Mouse (Mus musculus): ENCODE measurements around the gene Rnf121. TPM values are rescaled to one million over a fixed set of nuclear protein-coding genes. Genes with fewer than 3 reads are reported as not detected.

The Rnf121 gene
- polyA plus RNA-seq, 1 experiment = 48.0 TPM

DNA sequence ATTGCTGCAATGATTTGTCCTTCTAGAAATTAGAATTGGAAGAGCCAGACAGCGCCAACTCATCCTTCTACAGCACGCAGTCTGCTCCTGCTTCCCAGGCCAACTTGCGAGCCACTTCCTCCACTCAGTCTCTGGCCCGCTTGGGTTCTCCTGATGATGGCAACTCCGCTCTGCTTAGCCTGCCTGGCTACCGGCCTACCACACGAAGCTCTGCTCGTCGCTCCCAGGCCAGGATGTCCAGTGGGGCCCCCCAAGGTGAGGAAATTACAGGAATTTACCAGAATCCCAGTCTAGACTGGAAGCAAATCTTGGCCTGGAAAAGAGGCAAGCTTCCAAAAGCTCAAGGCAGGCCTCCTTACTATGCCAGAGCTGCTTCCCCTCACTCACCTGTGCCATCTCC, 53.4 kb downstream of the Rnf121 start:
- Histone ChIP-seq H3ac (ENCODE audit: control insufficient read depth, insufficient read length) (no peak overlapping the region), H3K4me3 (no peak overlapping the region), H3K27me3 (ENCODE audit: control insufficient read depth, insufficient read depth, insufficient read length) (no peaks in the 10 kb centered on the region), H3K4me2 (ENCODE audit: low read depth) (no peak overlapping the region), H3K79me2 (ENCODE audit: control insufficient read depth, insufficient read depth) (no peaks in the 10 kb centered on the region), H3K36me3 (ENCODE audit: control insufficient read depth, insufficient read depth) (peaks cover 44% of the 10 kb centered on the region)
- TF ChIP-seq MYOG (IDR thresholded peaks at IDR 0.05; ENCODE audit: control insufficient read depth in 1 of 3, insufficient read depth in 1 of 3, insufficient read length in 2 of 3, low read depth in 2 of 3) (no peak), SRF (IDR thresholded peaks at IDR 0.05; ENCODE audit: control insufficient read depth, insufficient read length, low read depth) (no peak), E2F4 (IDR thresholded peaks at IDR 0.05; ENCODE audit: insufficient read depth) (no peak), POLR2AphosphoS2 (IDR thresholded peaks at IDR 0.05; ENCODE audit: insufficient read length, low read depth) (no peak), TCF12 (IDR thresholded peaks at IDR 0.05; ENCODE audit: insufficient read depth, poor library complexity, severe bottlenecking) (no peak), MYOD1 (IDR thresholded peaks at IDR 0.05; ENCODE audit: control insufficient read depth in 1 of 3, insufficient read length in 2 of 3, low read depth in 2 of 3) (no peak), USF1 (IDR thresholded peaks at IDR 0.05; ENCODE audit: low read depth) (no peak)

DNA sequence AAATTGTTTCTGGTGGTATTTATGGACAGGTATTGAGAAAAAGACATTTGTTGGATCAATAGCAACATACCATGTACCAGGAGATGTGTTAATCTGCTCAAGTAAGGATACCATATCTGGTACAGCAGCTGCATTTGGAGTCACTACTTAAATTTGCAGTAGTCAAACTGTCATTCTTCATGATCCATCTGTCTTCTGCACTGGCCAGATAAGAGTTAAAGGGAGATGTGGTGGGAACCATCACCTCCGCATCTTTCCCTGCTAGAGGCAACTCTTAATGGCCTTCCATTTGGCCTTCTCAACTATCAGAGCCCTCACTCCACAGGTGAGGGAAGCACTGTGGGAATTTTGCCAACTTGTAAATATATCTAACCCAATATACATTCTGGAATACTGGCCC, 58.7 kb downstream of the Rnf121 start:
- TF ChIP-seq MYOG (IDR thresholded peaks at IDR 0.05; ENCODE audit: control insufficient read depth in 1 of 3, insufficient read depth in 1 of 3, insufficient read length in 2 of 3, low read depth in 2 of 3) (no peak), CEBPB (IDR thresholded peaks at IDR 0.05; ENCODE audit: insufficient read depth, poor library complexity, severe bottlenecking) (no peak), SRF (IDR thresholded peaks at IDR 0.05; ENCODE audit: control insufficient read depth, insufficient read length, low read depth) (no peak), E2F4 (IDR thresholded peaks at IDR 0.05; ENCODE audit: insufficient read depth) (no peak), POLR2AphosphoS2 (IDR thresholded peaks at IDR 0.05; ENCODE audit: insufficient read length, low read depth) (no peak), REST (IDR thresholded peaks at IDR 0.05; ENCODE audit: insufficient read depth, insufficient read length) (no peak), POLR2A (IDR thresholded peaks at IDR 0.05; ENCODE audit: insufficient read length, low read depth) (no peak), MAX (IDR thresholded peaks at IDR 0.05; ENCODE audit: low read depth) (no peak), TCF3 (IDR thresholded peaks at IDR 0.05; ENCODE audit: insufficient read length, low read depth) (no peak), MYOD1 (IDR thresholded peaks at IDR 0.05; ENCODE audit: control insufficient read depth in 1 of 3, insufficient read length in 2 of 3, low read depth in 2 of 3) (no peak), USF1 (IDR thresholded peaks at IDR 0.05; ENCODE audit: low read depth) (no peak), TCF12 (IDR thresholded peaks at IDR 0.05; ENCODE audit: insufficient read depth, poor library complexity, severe bottlenecking) (no peak)
- H3K4me3 ChIP-seq = no peak overlapping the region
- H3ac ChIP-seq (ENCODE audit: control insufficient read depth, insufficient read length) = no peak overlapping the region

DNA sequence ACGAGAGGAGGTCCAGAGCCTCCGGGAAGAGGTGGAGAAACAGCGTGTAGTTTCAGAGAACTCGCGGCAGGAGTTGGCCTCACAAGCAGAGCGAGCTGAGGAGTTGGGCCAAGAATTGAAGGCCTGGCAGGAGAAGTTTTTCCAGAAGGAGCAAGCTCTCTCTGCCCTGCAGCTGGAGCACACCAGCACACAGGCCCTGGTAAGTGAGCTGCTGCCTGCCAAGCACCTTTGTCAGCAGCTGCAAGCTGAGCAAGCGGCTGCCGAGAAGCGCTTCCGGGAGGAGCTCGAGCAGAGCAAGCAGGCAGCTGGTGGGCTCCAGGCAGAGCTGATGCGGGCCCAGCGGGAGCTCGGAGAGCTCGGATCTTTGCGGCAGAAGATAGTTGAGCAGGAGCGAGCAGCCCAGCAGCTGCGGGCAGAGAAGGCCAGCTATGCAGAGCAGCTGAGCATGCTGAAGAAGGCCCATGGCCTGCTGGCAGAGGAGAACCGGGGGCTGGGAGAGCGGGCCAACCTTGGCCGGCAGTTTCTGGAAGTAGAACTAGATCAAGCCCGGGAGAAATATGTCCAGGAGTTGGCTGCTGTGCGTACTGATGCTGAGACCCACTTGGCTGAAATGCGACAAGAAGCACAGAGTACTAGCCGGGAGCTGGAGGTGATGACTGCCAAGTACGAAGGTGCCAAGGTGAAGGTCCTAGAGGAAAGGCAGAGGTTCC, 64.2 kb downstream of the Rnf121 start:
- no peak overlapping the region for H3K4me3 ChIP-seq
- H3K79me2 ChIP-seq (ENCODE audit: control insufficient read depth, insufficient read depth) = peaks cover 10% of the 10 kb centered on the region
- no peaks in the 10 kb centered on the region for H3K27me3 ChIP-seq (ENCODE audit: control insufficient read depth, insufficient read depth, insufficient read length)
- no peak overlapping the region for H3K4me2 ChIP-seq (ENCODE audit: low read depth)
- H3ac ChIP-seq (ENCODE audit: control insufficient read depth, insufficient read length) = no peak overlapping the region
- TF ChIP-seq E2F4 (IDR thresholded peaks at IDR 0.05; ENCODE audit: insufficient read depth) = no peak
- no peak for TF ChIP-seq CEBPB (IDR thresholded peaks at IDR 0.05; ENCODE audit: insufficient read depth, poor library complexity, severe bottlenecking)
- TF ChIP-seq POLR2AphosphoS2 (IDR thresholded peaks at IDR 0.05; ENCODE audit: insufficient read length, low read depth) = no peak
- no peak for TF ChIP-seq USF1 (IDR thresholded peaks at IDR 0.05; ENCODE audit: low read depth)
- TF ChIP-seq TCF12 (IDR thresholded peaks at IDR 0.05; ENCODE audit: insufficient read depth, poor library complexity, severe bottlenecking) = no peak
- TF ChIP-seq POLR2A (IDR thresholded peaks at IDR 0.05; ENCODE audit: insufficient read length, low read depth) = no peak
- TF ChIP-seq SRF (IDR thresholded peaks at IDR 0.05; ENCODE audit: control insufficient read depth, insufficient read length, low read depth) = no peak
- peak in 1 of 3 experiments; percentile 1 for TF ChIP-seq MYOD1 (IDR thresholded peaks at IDR 0.05; ENCODE audit: control insufficient read depth in 1 of 3, insufficient read length in 2 of 3, low read depth in 2 of 3)
- no peak for TF ChIP-seq MAX (IDR thresholded peaks at IDR 0.05; ENCODE audit: low read depth)
- TF ChIP-seq TCF3 (IDR thresholded peaks at IDR 0.05; ENCODE audit: insufficient read length, low read depth) = no peak
- TF ChIP-seq REST (IDR thresholded peaks at IDR 0.05; ENCODE audit: insufficient read depth, insufficient read length) = no peak
- TF ChIP-seq MYOG (IDR thresholded peaks at IDR 0.05; ENCODE audit: control insufficient read depth in 1 of 3, insufficient read depth in 1 of 3, insufficient read length in 2 of 3, low read depth in 2 of 3) = peak in 2 of 3 experiments; percentile 30 to 54
- peaks cover 20% of the 10 kb centered on the region for H3K36me3 ChIP-seq (ENCODE audit: control insufficient read depth, insufficient read depth)

More for the DNA sequence above, 58.7 kb downstream of the Rnf121 start:
- Histone ChIP-seq H3K4me2 (ENCODE audit: low read depth) (no peak overlapping the region), H3K79me2 (ENCODE audit: control insufficient read depth, insufficient read depth) (peaks cover 10% of the 10 kb centered on the region), H3K27me3 (ENCODE audit: control insufficient read depth, insufficient read depth, insufficient read length) (no peaks in the 10 kb centered on the region), H3K36me3 (ENCODE audit: control insufficient read depth, insufficient read depth) (peaks cover 48% of the 10 kb centered on the region)

DNA sequence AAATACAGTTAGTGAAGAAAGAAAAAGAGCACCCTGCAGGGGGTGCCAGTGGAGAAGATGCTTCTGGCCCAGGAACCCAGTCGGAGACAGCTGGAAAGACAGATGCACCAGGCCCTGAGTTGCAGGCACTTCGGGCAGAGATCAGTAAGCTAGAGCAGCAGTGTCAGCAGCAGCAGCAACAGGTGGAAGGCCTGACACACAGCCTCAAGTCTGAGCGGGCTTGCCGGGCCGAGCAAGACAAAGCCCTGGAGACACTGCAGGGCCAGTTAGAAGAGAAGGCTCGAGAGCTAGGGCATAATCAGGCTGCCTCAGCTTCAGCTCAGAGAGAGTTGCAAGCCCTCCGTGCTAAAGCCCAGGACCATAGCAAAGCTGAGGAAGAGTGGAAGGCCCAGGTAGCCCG, 65.0 kb downstream of the Rnf121 start:
- H3K4me3 ChIP-seq = no peak overlapping the region
- H3K79me2 ChIP-seq (ENCODE audit: control insufficient read depth, insufficient read depth) = peaks cover 10% of the 10 kb centered on the region
- H3K4me2 ChIP-seq (ENCODE audit: low read depth) = no peak overlapping the region
- TF ChIP-seq MYOG (IDR thresholded peaks at IDR 0.05; ENCODE audit: control insufficient read depth in 1 of 3, insufficient read depth in 1 of 3, insufficient read length in 2 of 3, low read depth in 2 of 3) (peak in 2 of 3 experiments; percentile 80 to 81), MYOD1 (IDR thresholded peaks at IDR 0.05; ENCODE audit: control insufficient read depth in 1 of 3, insufficient read length in 2 of 3, low read depth in 2 of 3) (peak in 2 of 3 experiments; percentile 83 to 86), CEBPB (IDR thresholded peaks at IDR 0.05; ENCODE audit: insufficient read depth, poor library complexity, severe bottlenecking) (no peak), E2F4 (IDR thresholded peaks at IDR 0.05; ENCODE audit: insufficient read depth) (no peak), USF1 (IDR thresholded peaks at IDR 0.05; ENCODE audit: low read depth) (no peak), SRF (IDR thresholded peaks at IDR 0.05; ENCODE audit: control insufficient read depth, insufficient read length, low read depth) (no peak)
- H3K27me3 ChIP-seq (ENCODE audit: control insufficient read depth, insufficient read depth, insufficient read length) = no peaks in the 10 kb centered on the region
- no peak overlapping the region for H3ac ChIP-seq (ENCODE audit: control insufficient read depth, insufficient read length)
- peaks cover 20% of the 10 kb centered on the region for H3K36me3 ChIP-seq (ENCODE audit: control insufficient read depth, insufficient read depth)

All from myocyte (in vitro differentiated cells).